Mouse (Mus musculus) embryo, embryonic 10.5 days (tissue): ENCODE measurements around the gene Olfr1263.

Experiments used
- DNase-seq: peaks from one replicate; pipeline ENCODE4 v3.0.0-alpha.2; 2015; ENCODE audit warnings: low spot score

Olfr1263 gene

GRCm38 (mm10) chr2:90011831-90012230 is at the start of gene Olfr1263:
Gene Olfr1263 (plus strand): TSS chr2:90012131.
- no peak for DNase-seq

GRCm38 (mm10) chr2:89974184-89974583 is 37.7 kb upstream of the Olfr1263 start, which contains the start of gene Olfr1260:
Gene Olfr1260 (plus strand): TSS chr2:89974340.
- DNase-seq: no peak

GRCm38 (mm10) chr2:89977709-89978108 is 34.2 kb upstream of the Olfr1263 start:
- DNase-seq: no peak

- DNase-seq: no peak
These were observed 21.0 kb upstream of the Olfr1263 start, which contains the start of gene Olfr1261 for GRCm38 (mm10) chr2:89990921-89991320. Gene Olfr1261 (plus strand): TSS chr2:89991221.

- no peak for DNase-seq
These were observed 12.1 kb upstream of the Olfr1263 start, which contains the start of gene Olfr1262 for GRCm38 (mm10) chr2:89999845-90000244. Gene Olfr1262 (plus strand): TSS chr2:90000145.

- no peak for DNase-seq
These were observed 13.5 kb downstream of the Olfr1263 start, which contains the start of gene Olfr1264 for GRCm38 (mm10) chr2:90025477-90025876. Gene Olfr1264 (minus strand): TSS chr2:90025577.

- no peak for DNase-seq
These were observed 23.1 kb downstream of the Olfr1263 start, which contains the start of gene Olfr1265 for GRCm38 (mm10) chr2:90035037-90035436. Gene Olfr1265 (plus strand): TSS chr2:90035337.

GRCm38 (mm10) chr2:90063494-90063893 is 51.6 kb downstream of the Olfr1263 start, which contains the start of gene Olfr140:
Gene Olfr140 (minus strand): TSS chr2:90063594.
- DNase-seq: no peak
